In genomic region chr13:9767279-9767678, GRCm38 (mm10) we compare ENCODE assay signal across 17 mouse cellular contexts. TPM values are rescaled to one million over a fixed set of nuclear protein-coding genes. Genes with fewer than 3 reads are reported as not detected.
DNase-seq lines count a peak whose midpoint lies in the region; ATAC-seq and TF ChIP-seq lines count a peak whose summit lies in the region.
"Had no signal": no experiment of that assay in that cellular context is flagged by ENCODE, and none has a peak within 500 bp of the region (broad histone marks: within the 10 kb centered on the region; RNA-seq: fewer than 3 reads in every experiment).

No protein-coding gene starts in this region.

- no peak for TF ChIP-seq POLR2A in cerebellum, adult 2 months (IDR thresholded peaks at IDR 0.05; ENCODE audit: borderline replicate concordance, insufficient read depth, low read length)

- peak; percentile 26 to 75 for DNase-seq in adrenal gland, adult (ENCODE audit: inconsistent age in 2 of 2, low spot score in 1 of 2)
- DNase-seq in adrenal gland, adult 18-20 months (ENCODE audit: low spot score in 2 of 2): no peak
- no peak for DNase-seq in heart, adult 11 months
- peak; percentile 63 for DNase-seq in heart, postnatal 0 days (ENCODE audit: low spot score)
- DNase-seq in cerebellum, adult 9-10 months: no peak
- DNase-seq in cerebellum, adult 2 months: no peak
- DNase-seq: cerebellum, adult 11 months; kidney, adult 11 months; thymus, adult 2 months had no signal

- no peak for TF ChIP-seq EP300 in heart, postnatal 0 days (IDR thresholded peaks at IDR 0.05; ENCODE audit: low read depth)

- H3K36me3 ChIP-seq in heart, embryonic 12.5 days: no peaks in the 10 kb centered on the region
- no peaks in the 10 kb centered on the region for H3K36me3 ChIP-seq in heart, postnatal 0 days (replicated peaks; ENCODE audit: control insufficient read depth, insufficient read depth, low read length)
- H3K36me3 ChIP-seq: embryonic facial prominence, embryonic 12.5 days; forebrain, embryonic 12.5 days; hindbrain, embryonic 13.5 days; midbrain, embryonic 12.5 days had no signal

- no peak overlapping the region for H3K4me3 ChIP-seq in heart, embryonic 12.5 days
- peak overlapping the region; percentile 18; the same call in 1 of the 2 replicates for H3K4me3 ChIP-seq in heart, postnatal 0 days (ENCODE audit: low read depth, low read length)
- no peak overlapping the region for H3K4me3 ChIP-seq in cerebellum, adult 2 months (replicated peaks; ENCODE audit: insufficient read depth, low read depth, low read length)
- H3K4me3 ChIP-seq: embryonic facial prominence, embryonic 12.5 days; forebrain, embryonic 12.5 days; hindbrain, embryonic 13.5 days; left cerebral cortex, adult 2 months; midbrain, embryonic 12.5 days had no signal

- ATAC-seq in heart, embryonic 12.5 days (ENCODE audit: insufficient number of reproducible peaks, low FRiP score): no peak
- peak; percentile 4 for ATAC-seq in CD4-positive, CD25-positive, alpha-beta regulatory T cell, adult 4 months
- peak; percentile 31 for ATAC-seq in heart, postnatal 0 days (ENCODE audit: insufficient read depth, low read depth)

- no peak for TF ChIP-seq CTCF in heart, postnatal 0 days (IDR thresholded peaks at IDR 0.05; ENCODE audit: low read depth)
- no peak for TF ChIP-seq CTCF in cerebellum, adult 2 months (IDR thresholded peaks at IDR 0.05; ENCODE audit: borderline replicate concordance, insufficient read depth, low read depth, low read length)

- H3K4me2 ChIP-seq in heart, embryonic 12.5 days: peak overlapping the region; percentile 38
- peak overlapping the region; percentile 36; the same call in 1 of the 2 replicates for H3K4me2 ChIP-seq in heart, postnatal 0 days (ENCODE audit: low read depth, low read length)
- H3K4me2 ChIP-seq: embryonic facial prominence, embryonic 12.5 days; hindbrain, embryonic 13.5 days; liver, embryonic 11.5 days; midbrain, embryonic 12.5 days had no signal

- peak overlapping the region; percentile 15 for H3K27ac ChIP-seq in heart, embryonic 12.5 days (ENCODE audit: poor library complexity, severe bottlenecking)
- H3K27ac ChIP-seq in heart, postnatal 0 days (ENCODE audit: low read depth): peak overlapping the region; percentile 76
- no peak overlapping the region for H3K27ac ChIP-seq in cerebellum, adult 2 months (ENCODE audit: insufficient read depth, low read length)
- H3K27ac ChIP-seq: embryonic facial prominence, embryonic 12.5 days; forebrain, embryonic 12.5 days; hindbrain, embryonic 13.5 days; left cerebral cortex, adult 2 months; midbrain, embryonic 12.5 days had no signal

- H3K27me3 ChIP-seq in heart, embryonic 12.5 days (replicated peaks): no peaks in the 10 kb centered on the region
- H3K27me3 ChIP-seq in heart, postnatal 0 days (ENCODE audit: control insufficient read depth, insufficient read depth, low read length): no peaks in the 10 kb centered on the region
- no peaks in the 10 kb centered on the region for H3K27me3 ChIP-seq in cerebellum, adult 2 months (ENCODE audit: control insufficient read depth, insufficient read depth, low read length)
- H3K27me3 ChIP-seq: embryonic facial prominence, embryonic 12.5 days; hindbrain, embryonic 13.5 days; midbrain, embryonic 12.5 days had no signal

- no peak overlapping the region for H3K9ac ChIP-seq in heart, embryonic 12.5 days
- no peak overlapping the region for H3K9ac ChIP-seq in heart, postnatal 0 days (replicated peaks; ENCODE audit: low read depth, low read length)
- H3K9ac ChIP-seq: embryonic facial prominence, embryonic 12.5 days; forebrain, embryonic 12.5 days; hindbrain, embryonic 13.5 days; midbrain, embryonic 12.5 days had no signal

- peaks cover 25% of the 10 kb centered on the region for H3K4me1 ChIP-seq in heart, embryonic 12.5 days (replicated peaks)
- H3K4me1 ChIP-seq in heart, postnatal 0 days (ENCODE audit: control insufficient read depth, insufficient read depth): peaks cover 31% of the 10 kb centered on the region
- no peaks in the 10 kb centered on the region for H3K4me1 ChIP-seq in cerebellum, adult 2 months (ENCODE audit: control insufficient read depth, insufficient read depth, low read length)

- 31% methylated on average over 5 of the region's 5 CpGs for WGBS in heart, embryonic 12.5 days
- WGBS in heart, postnatal 0 days: 19% methylated on average over 5 of the region's 5 CpGs
- 72% methylated on average over 5 of the region's 5 CpGs for WGBS in cerebellum, adult 2 months

- H3K9me3 ChIP-seq in heart, embryonic 12.5 days (replicated peaks): no peaks in the 10 kb centered on the region
- H3K9me3 ChIP-seq in heart, postnatal 0 days (replicated peaks; ENCODE audit: control insufficient read depth, low read length): no peaks in the 10 kb centered on the region
- H3K9me3 ChIP-seq: embryonic facial prominence, embryonic 12.5 days; forebrain, embryonic 12.5 days; hindbrain, embryonic 13.5 days; midbrain, embryonic 12.5 days had no signal

RNA-seq across cellular contexts. Expression of gene Zmynd11, which starts 2.1 kb away (rescaled TPM):
- 100 to 1,000 TPM; 137 to 162 TPM for total RNA-seq in adrenal gland, adult 18-20 months (2021)
- 122 and 132 TPM in 2 replicates for polyA plus RNA-seq in heart, embryonic 12.5 days (2016; fragmentation: Nextera tagmentation; extraction: Ambion mirVana)
- 10 to 100 TPM; 52.8 to 57.7 TPM for polyA plus RNA-seq in CD4-positive, CD25-positive, alpha-beta regulatory T cell, adult 4 months (2017; shearing (Covaris generic))
- 84.2 and 101 TPM in 2 replicates for total RNA-seq in heart, postnatal 0 days (2014; rRNA removed; ENCODE audit: low replicate concordance)
- polyA plus RNA-seq in heart, postnatal 0 days (2015; fragmentation: Nextera tagmentation; extraction: Ambion mirVana): 92.5 and 99.9 TPM in 2 replicates
- 288 and 292 TPM in 2 replicates for polyA plus RNA-seq in cerebellum, adult 2 months (2012; rRNA removed)

Comparison
In these comparisons a context has a peak if more than half of its experiments do, and no peak if none do; other contexts are left out.
1. DNase-seq: peak in adrenal gland, adult (2 of 2) and heart, postnatal 0 days (single experiment); none in adrenal gland, adult 18-20 months (0 of 2), heart, adult 11 months (single experiment), cerebellum, adult 9-10 months (single experiment) and cerebellum, adult 2 months (0 of 2).